21 mouse cellular contexts compared by ENCODE assay signal in the genomic region with DNA sequence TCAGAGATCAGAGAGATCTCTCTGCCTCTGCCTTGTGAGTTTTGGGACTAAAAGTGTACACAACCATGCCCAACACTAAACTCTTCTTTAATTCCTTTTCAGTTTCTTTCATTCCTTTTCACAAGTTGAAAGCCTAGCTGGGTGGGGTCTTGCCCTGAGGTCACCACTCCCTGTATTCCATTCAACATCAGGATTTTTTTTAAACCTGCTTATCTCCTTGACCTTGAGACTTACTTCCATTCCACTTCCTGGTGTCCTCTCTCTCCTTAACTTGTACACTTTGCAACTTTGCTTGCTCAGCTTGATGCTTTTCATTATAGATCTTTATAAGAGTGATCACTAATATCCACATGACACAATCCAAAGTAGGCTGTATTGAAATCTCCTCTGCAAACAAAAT.
DNase-seq lines count a peak whose midpoint lies in the region; ATAC-seq and TF ChIP-seq lines count a peak whose summit lies in the region.
"Had no signal": no experiment of that assay in that cellular context is flagged by ENCODE, and none has a peak within 500 bp of the region (broad histone marks: within the 10 kb centered on the region; RNA-seq: fewer than 3 reads in every experiment).

No protein-coding gene starts in this region.

- H3K27ac ChIP-seq in ES-Bruce4 (ENCODE audit: insufficient read depth, low read length), result peak overlapping the region; percentile 16; the same call in 1 of the 2 replicates
- H3K27ac ChIP-seq in ES-E14 (ENCODE audit: insufficient read depth, low read depth, low read length, poor library complexity, severe bottlenecking), result no peak overlapping the region
- no peak overlapping the region for H3K27ac ChIP-seq in kidney, embryonic 15.5 days
- H3K27ac ChIP-seq: embryonic facial prominence, embryonic 10.5 days; embryonic facial prominence, embryonic 12.5 days; forebrain, embryonic 13.5 days; forebrain, embryonic 15.5 days had no signal

- in situ Hi-C loops in ES-E14 (cut with MboI; ENCODE audit: low sequenced_read_pairs in 2 of 2, unreplicated experiment in 2 of 2), result no loop called here

- no peak for TF ChIP-seq EP300 in ES-Bruce4 (IDR thresholded peaks at IDR 0.05; ENCODE audit: insufficient read depth, low read depth, low read length)

- H3K4me3 ChIP-seq in ES-Bruce4 (ENCODE audit: low read depth, low read length) (no peak overlapping the region), ES-E14 (ENCODE audit: insufficient read depth in 1 of 2, low read depth in 1 of 2, low read length in 2 of 2, poor library complexity in 1 of 2, severe bottlenecking in 1 of 2) (no peak overlapping the region)
- H3K4me3 ChIP-seq in kidney, embryonic 15.5 days (replicated peaks), result no peak overlapping the region
- H3K4me3 ChIP-seq: embryonic facial prominence, embryonic 10.5 days; embryonic facial prominence, embryonic 12.5 days; forebrain, embryonic 13.5 days; forebrain, embryonic 15.5 days had no signal

- H3K9ac ChIP-seq in ES-Bruce4 (ENCODE audit: low read depth, poor library complexity, severe bottlenecking) (no peak overlapping the region), ES-E14 (ENCODE audit: insufficient read depth, low read depth, low read length, poor library complexity, severe bottlenecking) (no peak overlapping the region)
- no peak overlapping the region for H3K9ac ChIP-seq in kidney, embryonic 15.5 days
- H3K9ac ChIP-seq: embryonic facial prominence, embryonic 12.5 days; forebrain, embryonic 13.5 days; forebrain, embryonic 15.5 days; forebrain, postnatal 0 days had no signal

- TF ChIP-seq POLR2A in ES-Bruce4 (IDR thresholded peaks at IDR 0.05; ENCODE audit: insufficient read depth, low read length), result no peak

- H3K4me1 ChIP-seq in ES-Bruce4 (ENCODE audit: control insufficient read depth, insufficient read depth, low read length) (no peaks in the 10 kb centered on the region), ES-E14 (ENCODE audit: control insufficient read depth in 2 of 2, insufficient read depth in 2 of 2, low read length in 2 of 2, poor library complexity in 1 of 2) (no peaks in the 10 kb centered on the region)
- H3K4me1 ChIP-seq in kidney, embryonic 15.5 days, result no peaks in the 10 kb centered on the region
- H3K4me1 ChIP-seq: embryonic facial prominence, embryonic 10.5 days; embryonic facial prominence, embryonic 12.5 days; forebrain, embryonic 13.5 days; forebrain, embryonic 15.5 days had no signal

- peaks cover 5% of the 10 kb centered on the region; the same call in 1 of the 2 replicates for H3K9me3 ChIP-seq in ES-Bruce4 (replicated peaks; ENCODE audit: control insufficient read depth, insufficient read depth, low read length, poor library complexity, severe bottlenecking)
- no peaks in the 10 kb centered on the region for H3K9me3 ChIP-seq in ES-E14 (ENCODE audit: control insufficient read depth, insufficient read depth, low read depth, low read length)
- H3K9me3 ChIP-seq in kidney, embryonic 15.5 days (replicated peaks), result no peaks in the 10 kb centered on the region
- H3K9me3 ChIP-seq: embryonic facial prominence, embryonic 10.5 days; embryonic facial prominence, embryonic 12.5 days; forebrain, embryonic 13.5 days; forebrain, embryonic 15.5 days had no signal

- H3K4me2 ChIP-seq in kidney, embryonic 15.5 days, result no peak overlapping the region
- H3K4me2 ChIP-seq: embryonic facial prominence, embryonic 12.5 days; forebrain, embryonic 13.5 days; forebrain, embryonic 15.5 days had no signal

- no peak for ATAC-seq in kidney, embryonic 15.5 days (replicated peaks; ENCODE audit: low FRiP score)
- ATAC-seq: CD4-positive, CD25-positive, alpha-beta regulatory T cell, adult 4 months; forebrain, embryonic 13.5 days; forebrain, embryonic 15.5 days; forebrain, postnatal 0 days had no signal

- no peak for DNase-seq in ES-E14 (ENCODE audit: low read depth, low spot score)
- peak; percentile 54 for DNase-seq in ZHBTc4 (ENCODE audit: low read depth, low spot score)
- no peak for DNase-seq in heart, adult 8-10 months (ENCODE audit: low spot score)
- DNase-seq: adrenal gland, adult 8-10 months; adrenal gland, postnatal 14 days; adrenal gland, postnatal 36 days; B cell, adult 2 months; cerebellum, adult 11-12 months; cerebellum, adult 2 months; cerebellum, adult 9-10 months; cerebellum, postnatal 10 days; cerebellum, postnatal 25 days; forebrain, postnatal 0 days had no signal

- no peaks in the 10 kb centered on the region for H3K27me3 ChIP-seq in ES-Bruce4 (ENCODE audit: control insufficient read depth, insufficient read depth, low read length, poor library complexity, severe bottlenecking)
- H3K27me3 ChIP-seq in kidney, embryonic 15.5 days, result no peaks in the 10 kb centered on the region
- H3K27me3 ChIP-seq: CH12.LX; embryonic facial prominence, embryonic 12.5 days; forebrain, embryonic 13.5 days; forebrain, embryonic 15.5 days had no signal

- H3K36me3 ChIP-seq in ES-Bruce4 (ENCODE audit: control insufficient read depth, insufficient read depth, low read length, poor library complexity, severe bottlenecking) (no peaks in the 10 kb centered on the region), ES-E14 (ENCODE audit: control insufficient read depth, insufficient read depth, low read length, poor library complexity, severe bottlenecking) (no peaks in the 10 kb centered on the region)
- no peaks in the 10 kb centered on the region for H3K36me3 ChIP-seq in kidney, embryonic 15.5 days
- H3K36me3 ChIP-seq: embryonic facial prominence, embryonic 10.5 days; embryonic facial prominence, embryonic 12.5 days; forebrain, embryonic 15.5 days had no signal

- no peak for TF ChIP-seq CTCF in ES-Bruce4 (IDR thresholded peaks at IDR 0.05; ENCODE audit: low read depth, low read length)

TF ChIP-seq in ES-E14, 5 proteins besides CTCF, POLR2A, EP300 and RAD21:
- TF ChIP-seq HCFC1 (IDR thresholded peaks at IDR 0.05; ENCODE audit: borderline replicate concordance, insufficient read depth, low read length), result no peak
- peak; percentile 60 for TF ChIP-seq ZNF384 (IDR thresholded peaks at IDR 0.05; ENCODE audit: low read depth, low read length)
- no peak for TF ChIP-seq MAFK (IDR thresholded peaks at IDR 0.05; ENCODE audit: insufficient read depth, low read depth, low read length)
- no peak for TF ChIP-seq ZC3H11A (IDR thresholded peaks at IDR 0.05; ENCODE audit: borderline replicate concordance, low read depth, low read length)
- TF ChIP-seq CHD2 (IDR thresholded peaks at IDR 0.05; ENCODE audit: low read depth, low read length), result no peak
